Mouse (Mus musculus) small intestine, adult 2 months (tissue): ENCODE results near the gene Gm12394.

Experiments used
- CTCF ChIP-seq: fragments of 200-500 bp; IDR thresholded peaks from 2 replicates; pipeline ENCODE4 v1.5.1; 2012; ENCODE audit warnings: low read depth, mild to moderate bottlenecking, control low read depth, inconsistent platforms, low read length, moderate library complexity, mixed read lengths; ENCODE audit not compliant: insufficient replicate concordance, insufficient read length; ENCODE audit errors: extremely low read depth
- POLR2A ChIP-seq: fragments of 200-500 bp; IDR thresholded peaks from 2 replicates; pipeline ENCODE4 v1.6.1; 2012; ENCODE audit warnings: low read depth, mild to moderate bottlenecking, control low read depth, inconsistent platforms, low read length, moderate library complexity

- no peak for TF ChIP-seq CTCF
- TF ChIP-seq POLR2A = no peak
Observed at GRCm38 (mm10) chr4:42877657-42878056, 21.1 kb upstream of the Gm12394 start.
